Mouse (Mus musculus): Measurements from ENCODE around the gene Vps33b. TPM values are rescaled to one million over a fixed set of nuclear protein-coding genes. Genes with fewer than 3 reads are reported as not detected.

The Vps33b gene
- polyA plus RNA-seq (2012; rRNA removed): 5.3 and 6.7 TPM in 2 replicates
- 3.6 and 4.2 TPM in 2 replicates for polyA plus RNA-seq (2014; fragmentation: Nextera tagmentation; extraction: Ambion mirVana)

DNA sequence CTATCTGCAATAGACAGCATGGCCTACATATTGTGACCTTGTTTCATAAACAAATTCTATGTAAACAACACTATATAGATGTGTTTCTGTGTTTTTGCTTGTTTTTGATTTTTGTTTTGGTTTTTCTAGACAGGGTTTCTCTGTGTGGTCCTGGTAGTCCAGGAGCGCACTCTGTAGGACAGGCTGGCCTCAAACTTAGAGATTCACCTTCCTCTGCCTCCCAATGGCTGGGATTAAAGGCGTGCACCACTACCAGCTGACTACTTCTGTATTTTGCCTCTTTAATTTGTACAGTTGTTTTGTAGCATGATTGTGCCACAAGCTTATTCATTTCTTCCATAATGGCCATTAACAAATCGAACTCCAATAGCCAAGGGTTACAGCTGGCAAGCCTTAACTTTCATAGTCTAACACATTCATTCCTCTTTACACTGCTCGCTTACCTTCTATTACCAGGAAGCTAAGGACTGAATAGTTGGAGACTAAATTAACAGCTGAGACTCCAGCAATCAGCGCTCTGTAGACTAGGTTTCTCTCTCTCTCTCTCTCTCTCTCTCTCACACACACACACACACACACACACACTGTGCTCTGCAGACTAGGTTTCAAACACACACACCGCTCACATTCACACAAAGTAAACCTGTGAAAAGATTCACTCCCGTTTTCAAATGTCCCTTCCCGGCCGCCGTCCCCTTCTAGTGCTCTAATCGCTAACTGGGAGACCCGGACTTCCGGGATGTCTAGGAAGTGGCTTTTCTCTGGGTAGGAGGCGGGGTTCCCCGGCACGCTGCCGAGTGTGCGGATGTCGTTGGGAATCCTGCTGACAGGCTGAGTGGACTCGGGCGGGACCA is at the start of gene Vps33b:
Gene Vps33b (plus strand): TSS at position 753 of the 854 bp plus-strand sequence.
- H3K27me3 ChIP-seq (ENCODE audit: control insufficient read depth, insufficient read depth, low read length): no peaks in the 10 kb centered on the region
- H3K27ac ChIP-seq: peak within 1 kb of the TSS; percentile 69
- peak within 1 kb of the TSS; percentile 76 for H3K9ac ChIP-seq (replicated peaks)
- WGBS (ENCODE audit: insufficient replicate concordance): 3% methylated on average over 21 of the region's 21 CpGs
- peak; percentile 90 to 92 (median 92) for DNase-seq (ENCODE audit: low read depth in 3 of 3, low spot score in 3 of 3)
- H3K4me1 ChIP-seq (replicated peaks; ENCODE audit: control insufficient read depth in 2 of 2, insufficient read depth in 2 of 2, low read length in 1 of 2): peaks cover 10 to 13% of the 10 kb centered on the region in 2 experiments
- TF ChIP-seq EP300 (IDR thresholded peaks at IDR 0.05; ENCODE audit: low read depth): 0 out of 2 replicates have a peak, but pooled peaks have one; percentile 27
- no peak for TF ChIP-seq CTCF (IDR thresholded peaks at IDR 0.05; ENCODE audit: low read depth)
- H3K36me3 ChIP-seq (replicated peaks; ENCODE audit: control insufficient read depth, insufficient read depth, low read depth): peaks cover 21% of the 10 kb centered on the region
- H3K4me3 ChIP-seq (ENCODE audit: insufficient read depth in 1 of 2, low read depth in 2 of 2, low read length in 2 of 2): peak within 1 kb of the TSS; percentile 72 to 81
- H3K4me2 ChIP-seq (ENCODE audit: low read depth): peak within 1 kb of the TSS; percentile 91
- H3K9me3 ChIP-seq (ENCODE audit: control insufficient read depth, low read length): no peaks in the 10 kb centered on the region
- peak; percentile 91 for ATAC-seq (ENCODE audit: insufficient read depth)

- ATAC-seq (ENCODE audit: insufficient read depth) (no peak), DNase-seq (ENCODE audit: low read depth in 3 of 3, low spot score in 3 of 3) (no peak)
- Histone ChIP-seq H3K9ac (replicated peaks) (no peak overlapping the region), H3K27me3 (ENCODE audit: control insufficient read depth, insufficient read depth, low read length) (no peaks in the 10 kb centered on the region), H3K9me3 (ENCODE audit: control insufficient read depth, low read length) (no peaks in the 10 kb centered on the region), H3K4me3 (ENCODE audit: insufficient read depth in 1 of 2, low read depth in 2 of 2, low read length in 2 of 2) (no peak overlapping the region), H3K27ac (no peak overlapping the region), H3K4me1 (replicated peaks; ENCODE audit: control insufficient read depth in 2 of 2, insufficient read depth in 2 of 2, low read length in 1 of 2) (no peaks in the 10 kb centered on the region), H3K4me2 (ENCODE audit: low read depth) (no peak overlapping the region), H3K36me3 (replicated peaks; ENCODE audit: control insufficient read depth, insufficient read depth, low read depth) (peaks cover 94% of the 10 kb centered on the region)
- 96% methylated on average over 9 of the region's 9 CpGs for WGBS (ENCODE audit: insufficient replicate concordance)
- TF ChIP-seq CTCF (IDR thresholded peaks at IDR 0.05; ENCODE audit: low read depth) (no peak), EP300 (IDR thresholded peaks at IDR 0.05; ENCODE audit: low read depth) (no peak)
These were observed 49.1 kb upstream of the Vps33b start for GRCm38 (mm10) chr7:80220237-80220797.

DNA sequence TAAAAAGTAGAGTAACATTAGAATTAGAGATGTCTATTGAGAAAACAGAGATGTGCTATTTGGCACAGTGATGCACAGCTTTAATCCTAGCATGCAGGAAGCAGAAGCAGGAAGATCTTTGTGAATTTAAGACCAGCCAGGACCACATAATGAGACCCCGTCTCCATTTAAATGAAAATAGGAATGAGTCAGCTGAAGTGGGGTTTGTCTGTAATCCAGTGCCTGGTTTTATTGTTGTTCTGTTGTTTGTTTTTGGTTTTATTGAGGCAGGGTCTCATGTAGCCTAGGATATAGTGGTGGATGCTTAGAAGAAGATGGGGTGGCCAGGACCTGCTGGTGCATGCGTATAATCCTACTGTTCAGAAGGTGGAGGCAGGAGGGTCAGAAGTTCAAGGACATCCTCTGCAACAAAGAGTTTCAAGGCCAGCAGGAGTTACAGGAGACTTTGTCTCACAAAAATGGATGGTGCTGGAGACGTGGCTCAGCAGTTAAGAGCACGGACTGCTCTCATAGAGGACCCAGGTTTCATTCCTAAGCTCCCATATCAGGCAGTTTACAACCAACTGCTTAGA is 48.2 kb upstream of the Vps33b start:
- H3K9me3 ChIP-seq (ENCODE audit: control insufficient read depth, low read length): no peaks in the 10 kb centered on the region
- H3K4me2 ChIP-seq (ENCODE audit: low read depth): no peak overlapping the region
- DNase-seq (ENCODE audit: low read depth in 3 of 3, low spot score in 3 of 3) (no peak), ATAC-seq (ENCODE audit: insufficient read depth) (no peak)
- H3K4me1 ChIP-seq (replicated peaks; ENCODE audit: control insufficient read depth in 2 of 2, insufficient read depth in 2 of 2, low read length in 1 of 2): no peaks in the 10 kb centered on the region
- peaks cover 95% of the 10 kb centered on the region for H3K36me3 ChIP-seq (replicated peaks; ENCODE audit: control insufficient read depth, insufficient read depth, low read depth)
- 94% methylated on average over 4 of the region's 4 CpGs for WGBS (ENCODE audit: insufficient replicate concordance)
- no peak overlapping the region for H3K9ac ChIP-seq (replicated peaks)
- H3K27ac ChIP-seq: no peak overlapping the region
- H3K4me3 ChIP-seq (ENCODE audit: insufficient read depth in 1 of 2, low read depth in 2 of 2, low read length in 2 of 2): no peak overlapping the region
- H3K27me3 ChIP-seq (ENCODE audit: control insufficient read depth, insufficient read depth, low read length): no peaks in the 10 kb centered on the region
- no peak for TF ChIP-seq EP300 (IDR thresholded peaks at IDR 0.05; ENCODE audit: low read depth)
- TF ChIP-seq CTCF (IDR thresholded peaks at IDR 0.05; ENCODE audit: low read depth): no peak

DNA sequence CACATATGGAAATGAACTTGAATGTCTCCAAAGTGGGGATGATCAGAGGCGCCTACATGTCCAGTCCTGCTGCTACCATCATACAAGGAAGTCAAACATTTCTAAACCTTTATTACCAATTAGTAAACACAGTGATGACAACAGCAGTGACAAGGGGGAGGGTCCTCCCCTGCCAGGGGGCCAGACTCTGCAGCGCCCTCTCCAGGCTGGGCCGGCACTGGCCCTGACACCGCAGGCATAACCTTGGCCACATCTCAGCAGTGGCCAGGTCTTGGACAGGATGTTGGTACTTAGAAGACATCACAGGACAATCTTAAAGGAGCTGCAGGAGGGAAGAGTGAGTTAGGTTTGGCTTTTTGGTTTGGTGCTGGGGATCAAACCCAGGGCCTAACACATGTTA is 42.4 kb upstream of the Vps33b start:
- Histone ChIP-seq H3K27ac (no peak overlapping the region), H3K9me3 (ENCODE audit: control insufficient read depth, low read length) (no peaks in the 10 kb centered on the region), H3K4me1 (replicated peaks; ENCODE audit: control insufficient read depth in 2 of 2, insufficient read depth in 2 of 2, low read length in 1 of 2) (peaks cover 7 to 14% of the 10 kb centered on the region in 2 experiments), H3K4me2 (ENCODE audit: low read depth) (no peak overlapping the region), H3K4me3 (ENCODE audit: insufficient read depth in 1 of 2, low read depth in 2 of 2, low read length in 2 of 2) (no peak overlapping the region), H3K27me3 (ENCODE audit: control insufficient read depth, insufficient read depth, low read length) (no peaks in the 10 kb centered on the region), H3K36me3 (replicated peaks; ENCODE audit: control insufficient read depth, insufficient read depth, low read depth) (peaks cover 52% of the 10 kb centered on the region), H3K9ac (replicated peaks) (no peak overlapping the region)
- DNase-seq (ENCODE audit: low read depth in 3 of 3, low spot score in 3 of 3): no peak
- TF ChIP-seq CTCF (IDR thresholded peaks at IDR 0.05; ENCODE audit: low read depth) (peak; percentile 50), EP300 (IDR thresholded peaks at IDR 0.05; ENCODE audit: low read depth) (no peak)
- WGBS (ENCODE audit: insufficient replicate concordance): 90% methylated on average over 4 of the region's 4 CpGs
- no peak for ATAC-seq (ENCODE audit: insufficient read depth)

GRCm38 (mm10) chr7:80230196-80230595 is 39.3 kb upstream of the Vps33b start:
- H3K4me3 ChIP-seq (ENCODE audit: insufficient read depth in 1 of 2, low read depth in 2 of 2, low read length in 2 of 2): no peak overlapping the region
- DNase-seq (ENCODE audit: low read depth in 3 of 3, low spot score in 3 of 3): no peak
- H3K9ac ChIP-seq (replicated peaks): no peak overlapping the region
- no peak for TF ChIP-seq EP300 (IDR thresholded peaks at IDR 0.05; ENCODE audit: low read depth)
- TF ChIP-seq CTCF (IDR thresholded peaks at IDR 0.05; ENCODE audit: low read depth): no peak
- no peak for ATAC-seq (ENCODE audit: insufficient read depth)
- H3K27ac ChIP-seq: no peak overlapping the region
- WGBS (ENCODE audit: insufficient replicate concordance): 47% methylated on average over 6 of the region's 6 CpGs
- H3K27me3 ChIP-seq (ENCODE audit: control insufficient read depth, insufficient read depth, low read length): no peaks in the 10 kb centered on the region
- no peaks in the 10 kb centered on the region for H3K9me3 ChIP-seq (ENCODE audit: control insufficient read depth, low read length)
- peaks cover 10 to 22% of the 10 kb centered on the region in 2 experiments for H3K4me1 ChIP-seq (replicated peaks; ENCODE audit: control insufficient read depth in 2 of 2, insufficient read depth in 2 of 2, low read length in 1 of 2)
- peaks cover 26% of the 10 kb centered on the region for H3K36me3 ChIP-seq (replicated peaks; ENCODE audit: control insufficient read depth, insufficient read depth, low read depth)
- peak overlapping the region; percentile 99 for H3K4me2 ChIP-seq (ENCODE audit: low read depth)

Measured in liver, embryonic 14.5 days (tissue).